Mouse (Mus musculus): Measurements from ENCODE around the gene Rasd2. TPM values are rescaled to one million over a fixed set of nuclear protein-coding genes. Genes with fewer than 3 reads are reported as not detected.

Rasd2 gene
- polyA plus RNA-seq, 1 experiment from 2014 or later: 0.29 TPM

- Histone ChIP-seq H3K4me2 (no peak overlapping the region), H3K27ac (no peak overlapping the region), H3K36me3 (no peaks in the 10 kb centered on the region), H3K4me3 (no peak overlapping the region), H3K9ac (no peak overlapping the region), H3K4me1 (no peaks in the 10 kb centered on the region), H3K27me3 (no peaks in the 10 kb centered on the region), H3K9me3 (no peaks in the 10 kb centered on the region)
- no peak for ATAC-seq (ENCODE audit: insufficient number of reproducible peaks, low FRiP score, low TSS enrichment, low read depth)
- 56% methylated on average over 4 of the region's 4 CpGs for WGBS
These were observed 20.3 kb downstream of the Rasd2 start for GRCm38 (mm10) chr8:75233915-75234554.

- Histone ChIP-seq H3K4me3 (no peak overlapping the region), H3K4me2 (no peak overlapping the region), H3K9ac (no peak overlapping the region), H3K9me3 (peaks cover 4% of the 10 kb centered on the region; the same call in 1 of the 2 replicates), H3K36me3 (no peaks in the 10 kb centered on the region), H3K27ac (no peak overlapping the region), H3K4me1 (no peaks in the 10 kb centered on the region), H3K27me3 (no peaks in the 10 kb centered on the region)
- ATAC-seq (ENCODE audit: insufficient number of reproducible peaks, low FRiP score, low TSS enrichment, low read depth): no peak
- whole genome bisulfite sequencing: 86% methylated on average over 15 of the region's 15 CpGs
These were observed 33.6 kb downstream of the Rasd2 start for GRCm38 (mm10) chr8:75247331-75247730.

DNA sequence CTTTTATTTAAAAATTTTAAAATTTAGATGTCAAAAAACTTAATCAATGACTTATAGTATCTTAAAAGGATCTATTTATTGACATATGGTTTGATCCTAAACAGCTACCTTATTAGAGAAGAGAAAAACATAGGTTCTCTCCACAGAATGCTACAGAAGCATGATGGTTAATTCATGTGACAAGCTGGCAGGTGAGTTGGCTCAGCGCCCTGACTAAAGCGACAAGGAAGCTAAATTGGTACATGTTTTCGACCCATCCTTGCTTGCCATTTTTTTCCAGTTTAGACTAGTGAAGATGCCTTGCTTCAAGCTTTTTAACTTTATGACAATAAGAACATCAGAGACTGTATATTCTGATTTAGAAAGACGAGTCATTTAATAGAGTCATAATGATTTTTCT lies 35.4 kb downstream of the Rasd2 start:
- no peak overlapping the region for H3K9ac ChIP-seq
- H3K27ac ChIP-seq: no peak overlapping the region
- H3K27me3 ChIP-seq: no peaks in the 10 kb centered on the region
- peaks cover 4% of the 10 kb centered on the region; the same call in 1 of the 2 replicates for H3K9me3 ChIP-seq
- no peak for ATAC-seq (ENCODE audit: insufficient number of reproducible peaks, low FRiP score, low TSS enrichment, low read depth)
- H3K4me1 ChIP-seq: no peaks in the 10 kb centered on the region
- WGBS: 85% methylated on average over 4 of the region's 4 CpGs
- H3K36me3 ChIP-seq: no peaks in the 10 kb centered on the region
- H3K4me3 ChIP-seq: no peak overlapping the region
- no peak overlapping the region for H3K4me2 ChIP-seq

GRCm38 (mm10) chr8:75254027-75254426 lies 40.3 kb downstream of the Rasd2 start:
- no peak overlapping the region for H3K4me2 ChIP-seq
- H3K4me3 ChIP-seq: no peak overlapping the region
- H3K9me3 ChIP-seq: no peaks in the 10 kb centered on the region
- 77% methylated on average over 3 of the region's 3 CpGs for WGBS
- ATAC-seq (ENCODE audit: insufficient number of reproducible peaks, low FRiP score, low TSS enrichment, low read depth): no peak
- no peaks in the 10 kb centered on the region for H3K36me3 ChIP-seq
- H3K27me3 ChIP-seq: no peaks in the 10 kb centered on the region
- no peaks in the 10 kb centered on the region for H3K4me1 ChIP-seq
- no peak overlapping the region for H3K27ac ChIP-seq
- no peak overlapping the region for H3K9ac ChIP-seq

DNA sequence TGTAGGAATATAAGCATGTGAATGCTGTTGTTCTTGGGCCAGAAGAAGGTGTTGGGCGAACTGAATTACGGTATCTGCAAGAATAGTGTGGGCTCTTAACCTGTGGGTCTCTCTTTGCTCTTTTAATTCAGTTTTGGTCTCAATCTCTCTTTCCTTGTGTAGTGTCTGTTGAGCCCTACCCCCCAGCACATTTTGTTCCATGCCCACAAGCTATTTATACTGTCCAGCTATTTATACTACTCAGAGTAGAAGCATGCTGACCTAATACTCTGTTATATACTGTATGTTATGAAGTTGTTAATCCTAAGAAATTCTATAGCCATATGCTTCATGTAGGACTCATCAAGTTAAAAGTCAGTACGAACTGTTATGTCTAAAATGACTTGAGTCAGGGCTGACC lies 41.9 kb downstream of the Rasd2 start:
- ATAC-seq (ENCODE audit: insufficient number of reproducible peaks, low FRiP score, low TSS enrichment, low read depth): no peak
- H3K4me2 ChIP-seq: no peak overlapping the region
- H3K9ac ChIP-seq: no peak overlapping the region
- H3K4me3 ChIP-seq: no peak overlapping the region
- no peaks in the 10 kb centered on the region for H3K4me1 ChIP-seq
- H3K27ac ChIP-seq: no peak overlapping the region
- WGBS: 90% methylated on average over 3 of the region's 3 CpGs
- H3K36me3 ChIP-seq: no peaks in the 10 kb centered on the region
- H3K9me3 ChIP-seq: no peaks in the 10 kb centered on the region
- H3K27me3 ChIP-seq: no peaks in the 10 kb centered on the region

GRCm38 (mm10) chr8:75272166-75272565 lies 58.4 kb downstream of the Rasd2 start:
- Histone ChIP-seq H3K4me1 (no peaks in the 10 kb centered on the region), H3K4me2 (no peak overlapping the region)

More at GRCm38 (mm10) chr8:75272166-75272565, 58.4 kb downstream of the Rasd2 start:
- Histone ChIP-seq H3K36me3 (no peaks in the 10 kb centered on the region), H3K9me3 (peaks cover 5% of the 10 kb centered on the region; the same call in 1 of the 2 replicates), H3K4me3 (no peak overlapping the region), H3K27ac (no peak overlapping the region), H3K9ac (no peak overlapping the region), H3K27me3 (no peaks in the 10 kb centered on the region)
- ATAC-seq (ENCODE audit: insufficient number of reproducible peaks, low FRiP score, low TSS enrichment, low read depth): no peak
- WGBS: 29% methylated on average over 4 of the region's 4 CpGs

Other genes starting within 250 kb of the Rasd2 start
- gene Hmgxb4, start 220.6 kb upstream of the Rasd2 start, polyA plus RNA-seq (2015; fragmentation: Nextera tagmentation; extraction: Ambion mirVana): 31.3 and 37.7 TPM in 2 replicates
- 45.1 and 56.1 TPM in 2 replicates for gene Tom1, start 180.2 kb upstream of the Rasd2 start, polyA plus RNA-seq (2015; fragmentation: Nextera tagmentation; extraction: Ambion mirVana)
- gene Hmox1, start 120.3 kb upstream of the Rasd2 start, polyA plus RNA-seq (2015; fragmentation: Nextera tagmentation; extraction: Ambion mirVana): 35.5 and 36.9 TPM in 2 replicates
- 123 and 128 TPM in 2 replicates for gene Mcm5, start 104.4 kb upstream of the Rasd2 start, polyA plus RNA-seq (2015; fragmentation: Nextera tagmentation; extraction: Ambion mirVana)
- gene Gm10358, start 192.6 kb downstream of the Rasd2 start, polyA plus RNA-seq (2015; fragmentation: Nextera tagmentation; extraction: Ambion mirVana): 0.13 and 0.15 TPM in 2 replicates
- 0.09 TPM in 1 of 2 replicates, not detected in the other for gene Iqcm, start 234.8 kb downstream of the Rasd2 start, polyA plus RNA-seq (2015; fragmentation: Nextera tagmentation; extraction: Ambion mirVana)